Mouse (Mus musculus): ENCODE measurements around the gene Commd6. TPM values are rescaled to one million over a fixed set of nuclear protein-coding genes. Genes with fewer than 3 reads are reported as not detected.
A peak's percentile ranks its signal among the peaks of the same experiment; 100 is the strongest.

The Commd6 gene
- total and polyA plus RNA-seq, 2 experiments: 20.7 to 43.6 TPM

- Histone ChIP-seq H3K27ac (replicated peaks; ENCODE audit: insufficient read depth, low read depth, low read length) (no peak overlapping the region), H3K27me3 (ENCODE audit: control insufficient read depth, insufficient read depth, low read length) (no peaks in the 10 kb centered on the region), H3K4me1 (ENCODE audit: control insufficient read depth, insufficient read depth, low read length) (no peaks in the 10 kb centered on the region), H3K36me3 (ENCODE audit: control insufficient read depth, insufficient read depth, low read length) (peaks cover 16% of the 10 kb centered on the region), H3K4me3 (ENCODE audit: insufficient read depth, low read depth, low read length) (no peak overlapping the region), H3K79me2 (ENCODE audit: control insufficient read depth, insufficient read depth, low read length) (no peaks in the 10 kb centered on the region), H3K9ac (ENCODE audit: low read depth, low read length) (no peak overlapping the region)
- DNase-seq (ENCODE audit: extremely low read depth, low read depth, low spot score): no peak
- WGBS: 92% methylated on average over 2 of the region's 2 CpGs
- no peak for TF ChIP-seq POLR2A (IDR thresholded peaks at IDR 0.05; ENCODE audit: extremely low read depth, insufficient read depth, low read length)
- TF ChIP-seq CTCF (IDR thresholded peaks at IDR 0.05; ENCODE audit: low read depth, low read length): no peak
Measured at GRCm38 (mm10) chr14:101630548-101630947, 9.9 kb downstream of the Commd6 start.

GRCm38 (mm10) chr14:101617680-101618079 lies 22.8 kb downstream of the Commd6 start:
- WGBS: 89% methylated on average over 5 of the region's 5 CpGs
- H3K4me3 ChIP-seq (ENCODE audit: insufficient read depth, low read depth, low read length): no peak overlapping the region
- H3K4me1 ChIP-seq (ENCODE audit: control insufficient read depth, insufficient read depth, low read length): no peaks in the 10 kb centered on the region
- no peaks in the 10 kb centered on the region for H3K36me3 ChIP-seq (ENCODE audit: control insufficient read depth, insufficient read depth, low read length)
- no peak overlapping the region for H3K9ac ChIP-seq (ENCODE audit: low read depth, low read length)
- H3K79me2 ChIP-seq (ENCODE audit: control insufficient read depth, insufficient read depth, low read length): no peaks in the 10 kb centered on the region
- TF ChIP-seq CTCF (IDR thresholded peaks at IDR 0.05; ENCODE audit: low read depth, low read length): no peak
- no peak for TF ChIP-seq POLR2A (IDR thresholded peaks at IDR 0.05; ENCODE audit: extremely low read depth, insufficient read depth, low read length)
- no peak for DNase-seq (ENCODE audit: extremely low read depth, low read depth, low spot score)
- no peaks in the 10 kb centered on the region for H3K27me3 ChIP-seq (ENCODE audit: control insufficient read depth, insufficient read depth, low read length)
- H3K27ac ChIP-seq (replicated peaks; ENCODE audit: insufficient read depth, low read depth, low read length): no peak overlapping the region

- Histone ChIP-seq H3K36me3 (ENCODE audit: control insufficient read depth, insufficient read depth, low read length) (no peaks in the 10 kb centered on the region), H3K79me2 (ENCODE audit: control insufficient read depth, insufficient read depth, low read length) (no peaks in the 10 kb centered on the region), H3K9ac (ENCODE audit: low read depth, low read length) (no peak overlapping the region), H3K27ac (replicated peaks; ENCODE audit: insufficient read depth, low read depth, low read length) (no peak overlapping the region), H3K4me1 (ENCODE audit: control insufficient read depth, insufficient read depth, low read length) (no peaks in the 10 kb centered on the region), H3K27me3 (ENCODE audit: control insufficient read depth, insufficient read depth, low read length) (no peaks in the 10 kb centered on the region), H3K4me3 (ENCODE audit: insufficient read depth, low read depth, low read length) (no peak overlapping the region)
- 61% methylated on average over 9 of the region's 9 CpGs for WGBS
- TF ChIP-seq POLR2A (IDR thresholded peaks at IDR 0.05; ENCODE audit: extremely low read depth, insufficient read depth, low read length) (no peak), CTCF (IDR thresholded peaks at IDR 0.05; ENCODE audit: low read depth, low read length) (no peak)
- DNase-seq (ENCODE audit: extremely low read depth, low read depth, low spot score): no peak
Measured at GRCm38 (mm10) chr14:101616178-101616577, 24.3 kb downstream of the Commd6 start.

DNA sequence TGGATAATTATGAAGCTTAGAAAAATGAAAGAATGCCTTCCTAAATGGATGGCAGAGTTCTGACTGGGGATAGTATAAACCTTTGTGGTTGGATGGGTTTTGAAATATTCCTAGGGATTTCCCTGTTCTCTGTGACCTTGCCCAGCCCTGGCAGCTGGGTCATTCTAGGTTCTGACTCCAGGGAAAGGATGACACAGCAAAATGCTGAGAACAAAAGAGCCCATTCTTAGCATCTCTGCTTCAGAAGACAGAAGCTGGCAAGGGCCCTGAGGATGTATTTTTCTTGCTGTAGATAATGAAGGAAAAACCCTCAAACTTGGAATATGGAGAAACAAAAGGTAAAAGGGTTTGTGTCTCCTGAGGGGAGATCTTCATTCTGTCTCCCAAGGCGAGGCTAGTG lies 27.3 kb downstream of the Commd6 start:
- TF ChIP-seq POLR2A (IDR thresholded peaks at IDR 0.05; ENCODE audit: extremely low read depth, insufficient read depth, low read length) (no peak), CTCF (IDR thresholded peaks at IDR 0.05; ENCODE audit: low read depth, low read length) (no peak)
- no peaks in the 10 kb centered on the region for H3K4me1 ChIP-seq (ENCODE audit: control insufficient read depth, insufficient read depth, low read length)
- H3K79me2 ChIP-seq (ENCODE audit: control insufficient read depth, insufficient read depth, low read length): no peaks in the 10 kb centered on the region
- no peak overlapping the region for H3K9ac ChIP-seq (ENCODE audit: low read depth, low read length)
- H3K36me3 ChIP-seq (ENCODE audit: control insufficient read depth, insufficient read depth, low read length): no peaks in the 10 kb centered on the region
- no peak overlapping the region for H3K4me3 ChIP-seq (ENCODE audit: insufficient read depth, low read depth, low read length)
- no peaks in the 10 kb centered on the region for H3K27me3 ChIP-seq (ENCODE audit: control insufficient read depth, insufficient read depth, low read length)
- no peak for DNase-seq (ENCODE audit: extremely low read depth, low read depth, low spot score)
- WGBS: 69% methylated on average over 1 of the region's 1 CpGs
- no peak overlapping the region for H3K27ac ChIP-seq (replicated peaks; ENCODE audit: insufficient read depth, low read depth, low read length)

DNA sequence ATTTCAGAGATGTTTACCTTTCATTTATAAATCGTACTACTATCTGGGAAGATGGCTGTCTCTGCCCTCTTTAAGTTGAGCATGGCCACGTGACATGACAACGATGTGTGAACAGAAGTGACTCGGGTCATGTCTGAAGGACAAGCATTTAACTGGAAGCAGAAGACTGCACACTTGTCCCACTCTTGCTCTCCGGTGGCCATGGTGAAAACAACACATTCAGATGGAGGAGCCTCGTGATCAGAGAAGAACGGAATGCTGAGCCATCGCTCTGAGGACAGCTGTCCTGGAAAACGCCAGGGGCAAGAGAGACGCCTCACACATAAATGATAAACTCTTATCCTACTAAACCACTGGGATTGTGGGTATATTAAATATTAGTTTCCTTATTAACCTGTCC lies 29.8 kb downstream of the Commd6 start:
- Histone ChIP-seq H3K9ac (ENCODE audit: low read depth, low read length) (no peak overlapping the region), H3K36me3 (ENCODE audit: control insufficient read depth, insufficient read depth, low read length) (no peaks in the 10 kb centered on the region), H3K4me3 (ENCODE audit: insufficient read depth, low read depth, low read length) (no peak overlapping the region), H3K4me1 (ENCODE audit: control insufficient read depth, insufficient read depth, low read length) (0 out of 2 replicates have a peak, but pooled peaks cover 1% of the 10 kb centered on the region), H3K27me3 (ENCODE audit: control insufficient read depth, insufficient read depth, low read length) (no peaks in the 10 kb centered on the region), H3K27ac (replicated peaks; ENCODE audit: insufficient read depth, low read depth, low read length) (no peak overlapping the region), H3K79me2 (ENCODE audit: control insufficient read depth, insufficient read depth, low read length) (no peaks in the 10 kb centered on the region)
- 80% methylated on average over 10 of the region's 10 CpGs for WGBS
- no peak for DNase-seq (ENCODE audit: extremely low read depth, low read depth, low spot score)
- TF ChIP-seq POLR2A (IDR thresholded peaks at IDR 0.05; ENCODE audit: extremely low read depth, insufficient read depth, low read length) (no peak), CTCF (IDR thresholded peaks at IDR 0.05; ENCODE audit: low read depth, low read length) (no peak)

GRCm38 (mm10) chr14:101608519-101609368 lies 31.7 kb downstream of the Commd6 start, which contains the start of gene Tbc1d4:
Gene Tbc1d4, minus strand, starts transcription at chr14:101609191.
- Histone ChIP-seq H3K4me3 (ENCODE audit: insufficient read depth, low read depth, low read length) (peak within 1 kb of the TSS; percentile 87), H3K27ac (replicated peaks; ENCODE audit: insufficient read depth, low read depth, low read length) (peak within 1 kb of the TSS; percentile 59), H3K9ac (ENCODE audit: low read depth, low read length) (peak within 1 kb of the TSS; percentile 73), H3K4me1 (ENCODE audit: control insufficient read depth, insufficient read depth, low read length) (0 out of 2 replicates have a peak, but pooled peaks cover 1% of the 10 kb centered on the region), H3K36me3 (ENCODE audit: control insufficient read depth, insufficient read depth, low read length) (no peaks in the 10 kb centered on the region), H3K27me3 (ENCODE audit: control insufficient read depth, insufficient read depth, low read length) (no peaks in the 10 kb centered on the region), H3K79me2 (ENCODE audit: control insufficient read depth, insufficient read depth, low read length) (no peaks in the 10 kb centered on the region)
- 1% methylated on average over 61 of the region's 62 CpGs for WGBS
- peak; percentile 77 for DNase-seq (ENCODE audit: extremely low read depth, low read depth, low spot score)
- peak; percentile 74 for TF ChIP-seq CTCF (IDR thresholded peaks at IDR 0.05; ENCODE audit: low read depth, low read length)
- TF ChIP-seq POLR2A (IDR thresholded peaks at IDR 0.05; ENCODE audit: extremely low read depth, insufficient read depth, low read length): no peak

Data from liver, adult 2 months (tissue).